Mouse (Mus musculus) forebrain, embryonic 13.5 days (tissue): Measurements from ENCODE around the gene Ifitm1. TPM values are rescaled to one million over a fixed set of nuclear protein-coding genes. Genes with fewer than 3 reads are reported as not detected.

Source experiments
- ATAC-seq: fragments of 200-750 bp; cut with Nextera tagmentation; 2 replicates; pipeline ENCODE4 v1.8.0; 2017
- H3K27ac ChIP-seq: fragments of 300-500 bp; sonication (generic); 2 replicates; pipeline ENCODE4 v1.5.1; 2015; ENCODE audit warnings: inconsistent platforms, mild to moderate bottlenecking, moderate library complexity
- H3K27me3 ChIP-seq: fragments of 300-500 bp; sonication (generic); 2 replicates; pipeline ENCODE4 v1.6.1; 2015; ENCODE audit warnings: mild to moderate bottlenecking, inconsistent platforms
- H3K36me3 ChIP-seq: fragments of 300-500 bp; sonication (generic); 2 replicates; pipeline ENCODE4 v1.6.1; 2015; ENCODE audit warnings: mild to moderate bottlenecking, inconsistent platforms; ENCODE audit not compliant: poor library complexity, severe bottlenecking
- H3K4me1 ChIP-seq: fragments of 300-500 bp; sonication (generic); 2 replicates; pipeline ENCODE4 v1.6.1; 2015; ENCODE audit warnings: inconsistent platforms
- H3K4me2 ChIP-seq: fragments of 300-500 bp; sonication (generic); 2 replicates; pipeline ENCODE4 v1.6.1; 2015; ENCODE audit warnings: inconsistent platforms, mild to moderate bottlenecking, moderate library complexity
- H3K4me3 ChIP-seq: fragments of 300-500 bp; sonication (generic); 2 replicates; pipeline ENCODE4 v1.5.1; 2015; ENCODE audit warnings: mild to moderate bottlenecking, inconsistent platforms
- H3K9ac ChIP-seq: fragments of 300-500 bp; sonication (generic); 2 replicates; pipeline ENCODE4 v1.6.1; 2015; ENCODE audit warnings: mild to moderate bottlenecking, inconsistent platforms
- H3K9me3 ChIP-seq: fragments of 300-500 bp; sonication (generic); replicated peaks from 2 replicates; pipeline ENCODE4 v1.6.1; 2016; ENCODE audit warnings: inconsistent platforms
- whole genome bisulfite sequencing: fragments of 180-500 bp; shearing (Covaris S2); methylation state at CpG from one replicate; pipeline ENCODE4 v1.1.7; 2015; 5-methylcytosine and 5-hydroxymethylcytosine counted together
- polyA plus RNA-seq: library from polyadenylated mRNA; unstranded; fragments of >200 nt; fragmentation: Nextera tagmentation; extraction: Ambion mirVana; gene quantifications from 2 replicates; pipeline ENCODE4 v1.2.1, GENCODE M21; 2015

The Ifitm1 gene
- polyA plus RNA-seq, 1 experiment from 2014 or later = 4.8 TPM

DNA sequence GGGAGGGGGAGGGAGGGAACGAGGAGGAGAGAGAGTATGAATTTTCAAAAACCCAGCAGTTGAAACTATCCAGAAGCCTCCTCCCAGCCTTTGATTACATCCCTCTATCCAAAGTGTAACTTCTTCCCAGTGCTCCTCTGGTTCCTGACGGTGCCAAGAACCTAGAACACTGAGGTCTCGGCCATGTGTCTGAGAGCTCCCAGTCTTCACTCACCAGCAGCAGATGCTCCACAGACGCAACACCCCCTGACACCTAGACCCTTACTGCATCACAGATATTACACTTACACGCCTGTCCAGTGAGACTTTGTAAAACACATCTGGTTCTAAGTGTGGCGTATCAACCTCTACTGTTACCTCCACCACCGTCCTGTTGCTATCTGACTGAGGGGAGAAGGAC lies 14.6 kb upstream of the Ifitm1 start:
- H3K9ac ChIP-seq = no peak overlapping the region
- ATAC-seq = no peak
- 0 out of 2 replicates have a peak, but pooled peaks cover 6% of the 10 kb centered on the region for H3K36me3 ChIP-seq
- WGBS = 88% methylated on average over 7 of the region's 7 CpGs
- H3K4me2 ChIP-seq = no peak overlapping the region
- H3K4me3 ChIP-seq = no peak overlapping the region
- H3K4me1 ChIP-seq = peaks cover 25% of the 10 kb centered on the region
- no peaks in the 10 kb centered on the region for H3K27me3 ChIP-seq
- no peaks in the 10 kb centered on the region for H3K9me3 ChIP-seq
- H3K27ac ChIP-seq = no peak overlapping the region

- H3K27ac ChIP-seq = no peak overlapping the region
- ATAC-seq = no peak
- H3K4me2 ChIP-seq = no peak overlapping the region
- H3K9ac ChIP-seq = no peak overlapping the region
- no peaks in the 10 kb centered on the region for H3K9me3 ChIP-seq
- H3K27me3 ChIP-seq = peaks cover 3% of the 10 kb centered on the region; the same call in 1 of the 2 replicates
- 0 out of 2 replicates have a peak, but pooled peaks cover 6% of the 10 kb centered on the region for H3K36me3 ChIP-seq
- H3K4me1 ChIP-seq = peaks cover 25% of the 10 kb centered on the region
- H3K4me3 ChIP-seq = no peak overlapping the region
- whole genome bisulfite sequencing = 88% methylated on average over 11 of the region's 11 CpGs
These were observed 13.9 kb upstream of the Ifitm1 start for GRCm38 (mm10) chr7:140953133-140953532.

- Histone ChIP-seq H3K9ac (0 out of 2 replicates have a peak overlapping the region, but pooled peaks have one; percentile 46), H3K36me3 (no peaks in the 10 kb centered on the region), H3K4me3 (peak overlapping the region; percentile 35; the same call in 1 of the 2 replicates), H3K27ac (no peak overlapping the region), H3K4me1 (peaks cover 32% of the 10 kb centered on the region), H3K9me3 (no peaks in the 10 kb centered on the region), H3K4me2 (peak overlapping the region; percentile 61), H3K27me3 (peaks cover 5% of the 10 kb centered on the region; the same call in 1 of the 2 replicates)
- WGBS = 71% methylated on average over 15 of the region's 15 CpGs
- no peak for ATAC-seq
These were observed 13.0 kb upstream of the Ifitm1 start for GRCm38 (mm10) chr7:140953800-140954732.

DNA sequence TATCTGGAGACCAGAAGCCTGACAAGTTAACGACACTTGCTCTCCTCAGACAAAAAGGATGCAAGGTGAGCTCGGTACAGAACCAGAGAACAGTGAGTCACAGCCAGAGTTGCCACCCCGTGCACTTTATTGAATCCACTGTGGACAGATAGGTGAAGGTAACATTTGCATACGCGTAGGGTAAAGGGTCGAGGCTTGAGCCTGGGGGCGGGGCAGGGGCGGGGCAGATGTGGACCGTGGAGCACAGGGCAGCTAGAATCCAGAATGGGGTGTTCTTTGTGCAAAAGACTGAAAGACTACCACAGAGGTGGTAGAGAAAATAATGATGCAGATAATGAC lies 12.3 kb upstream of the Ifitm1 start:
- no peaks in the 10 kb centered on the region for H3K9me3 ChIP-seq
- 0 out of 2 replicates have a peak overlapping the region, but pooled peaks have one; percentile 46 for H3K9ac ChIP-seq
- no peak overlapping the region for H3K27ac ChIP-seq
- H3K4me3 ChIP-seq = peak overlapping the region; percentile 35
- H3K27me3 ChIP-seq = peaks cover 5% of the 10 kb centered on the region; the same call in 1 of the 2 replicates
- peaks cover 38% of the 10 kb centered on the region for H3K4me1 ChIP-seq
- no peaks in the 10 kb centered on the region for H3K36me3 ChIP-seq
- ATAC-seq = no peak
- H3K4me2 ChIP-seq = peak overlapping the region; percentile 61
- WGBS = 11% methylated on average over 9 of the region's 9 CpGs

GRCm38 (mm10) chr7:140955342-140955741 lies 11.7 kb upstream of the Ifitm1 start:
- ATAC-seq = 0 out of 2 replicates have a peak, but pooled peaks have one; percentile 24
- H3K36me3 ChIP-seq = no peaks in the 10 kb centered on the region
- H3K4me2 ChIP-seq = peak overlapping the region; percentile 61
- H3K9me3 ChIP-seq = no peaks in the 10 kb centered on the region
- H3K4me1 ChIP-seq = peaks cover 35% of the 10 kb centered on the region
- peak overlapping the region; percentile 46; the same call in 1 of the 2 replicates for H3K9ac ChIP-seq
- peak overlapping the region; percentile 35 for H3K4me3 ChIP-seq
- WGBS = 16% methylated on average over 17 of the region's 17 CpGs
- no peak overlapping the region for H3K27ac ChIP-seq
- peaks cover 5% of the 10 kb centered on the region; the same call in 1 of the 2 replicates for H3K27me3 ChIP-seq

- Histone ChIP-seq H3K4me3 (peak within 1 kb of the TSS; percentile 35), H3K9me3 (no peaks in the 10 kb centered on the region), H3K4me1 (peaks cover 29% of the 10 kb centered on the region), H3K27me3 (peaks cover 5% of the 10 kb centered on the region; the same call in 1 of the 2 replicates), H3K4me2 (peak within 1 kb of the TSS; percentile 61), H3K36me3 (no peaks in the 10 kb centered on the region), H3K9ac (peak within 1 kb of the TSS; percentile 46; the same call in 1 of the 2 replicates), H3K27ac (no peak within 1 kb of the TSS)
- 27% methylated on average over 11 of the region's 11 CpGs for WGBS
- peak; percentile 61; the same call in 1 of the 2 replicates for ATAC-seq
These were observed 11.1 kb upstream of the Ifitm1 start, which contains the start of the genes Gm45717 and Ifitm2 for GRCm38 (mm10) chr7:140955758-140956555. Gm45717 (minus strand) TSS chr7:140955937. Ifitm2 (minus strand) TSS chr7:140955987.

DNA sequence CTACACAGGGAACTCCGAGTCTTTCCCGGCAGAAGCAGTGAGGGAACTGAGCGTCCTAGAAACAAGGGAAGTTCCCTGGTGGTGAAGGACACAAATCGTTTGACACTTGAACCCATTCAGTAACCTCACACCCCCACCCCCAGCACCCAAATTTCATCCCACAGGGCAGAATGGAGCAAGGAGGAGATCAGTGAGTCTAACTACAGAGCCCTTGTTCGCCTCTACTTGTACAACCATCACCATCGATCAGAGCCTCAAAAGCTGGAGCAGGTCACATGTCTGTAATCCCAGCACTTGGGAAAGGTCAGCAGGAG lies 10.5 kb upstream of the Ifitm1 start:
- no peaks in the 10 kb centered on the region for H3K36me3 ChIP-seq
- H3K9ac ChIP-seq = no peak overlapping the region
- peaks cover 29% of the 10 kb centered on the region for H3K4me1 ChIP-seq
- H3K4me3 ChIP-seq = no peak overlapping the region
- no peak overlapping the region for H3K4me2 ChIP-seq
- no peak for ATAC-seq
- H3K9me3 ChIP-seq = no peaks in the 10 kb centered on the region
- WGBS = 60% methylated on average over 6 of the region's 6 CpGs
- peaks cover 5% of the 10 kb centered on the region; the same call in 1 of the 2 replicates for H3K27me3 ChIP-seq
- no peak overlapping the region for H3K27ac ChIP-seq

DNA sequence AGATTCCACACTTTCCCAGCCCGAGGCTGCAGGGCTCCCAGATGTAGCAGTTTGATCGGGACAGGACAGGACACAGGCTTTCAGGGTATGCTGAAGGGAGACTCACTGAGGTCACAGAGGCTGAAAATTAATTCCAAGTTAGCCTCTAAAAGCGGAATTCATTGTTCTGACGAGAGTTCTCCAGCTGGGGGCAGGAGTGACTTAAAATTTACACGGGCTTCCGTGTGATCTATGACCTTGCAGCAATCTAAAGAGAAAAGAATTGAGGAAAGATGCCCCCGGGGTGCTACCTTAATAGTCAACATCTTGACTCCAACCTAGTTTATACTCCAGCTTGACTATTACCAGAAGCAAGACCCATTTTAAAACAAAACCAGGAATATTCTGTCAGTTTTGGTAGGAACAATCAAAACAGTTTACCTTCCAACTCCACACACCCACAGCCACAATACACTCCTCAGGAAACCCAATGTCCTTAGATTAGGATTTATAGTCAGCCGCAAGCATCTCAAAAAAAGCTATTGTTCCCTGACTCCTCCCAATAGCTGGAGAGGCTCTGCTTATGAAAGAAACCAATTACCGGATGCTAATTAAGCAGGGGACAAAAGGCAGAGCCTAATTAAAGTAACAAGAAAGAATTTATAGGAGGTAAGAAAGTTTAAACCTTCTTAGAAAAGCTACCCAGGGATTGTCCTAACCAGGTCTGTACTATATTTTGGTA lies 7.7 kb upstream of the Ifitm1 start:
- no peak for ATAC-seq
- WGBS = under 1% methylated on average over 9 of the region's 9 CpGs

GRCm38 (mm10) chr7:140960026-140960425 lies 7.0 kb upstream of the Ifitm1 start:
- no peak for ATAC-seq
- H3K36me3 ChIP-seq = no peaks in the 10 kb centered on the region
- no peak overlapping the region for H3K9ac ChIP-seq
- H3K9me3 ChIP-seq = no peaks in the 10 kb centered on the region
- no peak overlapping the region for H3K4me2 ChIP-seq
- H3K27ac ChIP-seq = no peak overlapping the region
- 36% methylated on average over 5 of the region's 5 CpGs for WGBS
- H3K27me3 ChIP-seq = peaks cover 5% of the 10 kb centered on the region; the same call in 1 of the 2 replicates
- H3K4me1 ChIP-seq = peaks cover 24% of the 10 kb centered on the region
- H3K4me3 ChIP-seq = no peak overlapping the region

More for the DNA sequence above, 7.7 kb upstream of the Ifitm1 start:
- H3K36me3 ChIP-seq = no peaks in the 10 kb centered on the region
- H3K9ac ChIP-seq = no peak overlapping the region
- no peak overlapping the region; the same call in 1 of the 2 replicates for H3K27ac ChIP-seq
- H3K9me3 ChIP-seq = no peaks in the 10 kb centered on the region
- no peak overlapping the region for H3K4me3 ChIP-seq
- H3K27me3 ChIP-seq = peaks cover 5% of the 10 kb centered on the region; the same call in 1 of the 2 replicates
- no peak overlapping the region for H3K4me2 ChIP-seq
- H3K4me1 ChIP-seq = peaks cover 29% of the 10 kb centered on the region

DNA sequence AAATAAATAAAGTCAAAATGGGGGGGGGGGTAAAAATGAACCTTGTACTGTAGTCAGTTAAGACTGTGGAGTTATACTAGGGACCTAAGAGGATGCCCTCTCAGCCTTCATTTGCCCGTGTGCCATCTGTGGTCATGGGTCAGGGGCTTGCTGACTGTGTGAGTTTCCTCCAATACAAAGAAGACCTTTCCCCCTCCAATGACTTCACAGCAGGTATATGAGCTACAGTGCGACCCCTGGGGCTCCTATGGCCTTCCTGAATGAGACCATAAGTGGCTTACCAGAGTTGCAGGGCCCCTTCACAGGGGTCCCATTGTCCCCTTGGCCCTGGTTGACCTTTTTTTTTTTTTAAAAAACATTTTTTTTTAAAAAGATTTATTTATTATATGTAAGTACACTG lies 5.6 kb upstream of the Ifitm1 start:
- H3K9me3 ChIP-seq = no peaks in the 10 kb centered on the region
- no peak overlapping the region for H3K9ac ChIP-seq
- H3K4me2 ChIP-seq = no peak overlapping the region
- H3K4me3 ChIP-seq = no peak overlapping the region
- no peaks in the 10 kb centered on the region for H3K36me3 ChIP-seq
- no peak for ATAC-seq
- H3K27ac ChIP-seq = no peak overlapping the region
- WGBS = 64% methylated on average over 2 of the region's 2 CpGs
- H3K27me3 ChIP-seq = peaks cover 5% of the 10 kb centered on the region; the same call in 1 of the 2 replicates
- peaks cover 17% of the 10 kb centered on the region for H3K4me1 ChIP-seq

DNA sequence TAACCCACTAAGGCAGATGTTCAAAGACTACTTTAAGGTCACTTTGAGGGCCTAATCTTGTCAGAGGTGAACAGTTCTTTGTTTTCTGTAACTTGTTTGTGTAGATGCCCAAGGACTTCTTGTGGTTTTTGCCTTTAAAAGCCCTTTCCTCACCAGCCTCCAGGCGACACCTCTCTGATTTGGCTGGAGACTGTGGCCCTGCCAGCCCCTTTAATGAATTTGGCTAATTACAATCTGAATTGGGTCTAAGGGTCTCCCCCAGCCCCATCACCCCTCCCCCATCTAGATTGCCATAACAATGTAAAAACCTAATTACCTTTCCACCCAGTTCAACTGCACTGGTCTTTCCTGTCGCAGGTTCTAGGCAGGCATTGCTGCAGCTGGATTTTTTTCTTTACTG lies 4.3 kb upstream of the Ifitm1 start:
- H3K27me3 ChIP-seq = peaks cover 5% of the 10 kb centered on the region; the same call in 1 of the 2 replicates
- H3K27ac ChIP-seq = no peak overlapping the region
- peaks cover 18% of the 10 kb centered on the region for H3K4me1 ChIP-seq
- 33% methylated on average over 2 of the region's 2 CpGs for WGBS
- H3K36me3 ChIP-seq = no peaks in the 10 kb centered on the region
- H3K4me3 ChIP-seq = no peak overlapping the region
- no peaks in the 10 kb centered on the region for H3K9me3 ChIP-seq
- H3K4me2 ChIP-seq = no peak overlapping the region
- ATAC-seq = no peak
- H3K9ac ChIP-seq = no peak overlapping the region
